Mouse (Mus musculus) small intestine, adult 2 months (tissue): Measurements from ENCODE around the gene Flywch1.

Experiments used
- CTCF ChIP-seq: fragments of 200-500 bp; IDR thresholded peaks from 2 replicates; pipeline ENCODE4 v1.5.1; 2012; ENCODE audit warnings: low read depth, mild to moderate bottlenecking, control low read depth, inconsistent platforms, low read length, moderate library complexity, mixed read lengths; ENCODE audit not compliant: insufficient replicate concordance, insufficient read length; ENCODE audit errors: extremely low read depth
- POLR2A ChIP-seq: fragments of 200-500 bp; IDR thresholded peaks from 2 replicates; pipeline ENCODE4 v1.6.1; 2012; ENCODE audit warnings: low read depth, mild to moderate bottlenecking, control low read depth, inconsistent platforms, low read length, moderate library complexity

DNA sequence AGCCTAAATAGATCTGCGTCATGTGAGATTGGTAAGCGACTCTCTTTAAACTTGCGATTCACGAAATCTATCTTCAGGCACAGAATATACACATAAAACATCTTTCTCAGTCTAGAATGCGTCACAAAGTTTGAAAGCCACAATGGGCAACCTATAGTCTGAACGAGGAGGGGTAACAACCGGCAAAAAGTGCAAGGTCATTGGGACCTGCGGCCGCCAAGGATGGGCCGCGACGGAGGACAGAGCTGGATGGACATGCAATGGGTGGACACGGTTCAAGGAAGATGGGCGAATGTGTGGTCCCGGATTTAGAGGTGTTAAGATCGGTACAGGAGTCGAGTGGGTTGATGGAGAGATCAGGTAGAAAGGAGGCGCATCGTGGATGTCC is 512 bp downstream of the Flywch1 start:
- TF ChIP-seq CTCF: no peak
- no peak for TF ChIP-seq POLR2A
